28 mouse cellular contexts compared by ENCODE assay signal in genomic region chr3:120774951-120775350, GRCm38 (mm10).
"Had no signal": no experiment of that assay in that cellular context is flagged by ENCODE, and none has a peak within 500 bp of the region (broad histone marks: within the 10 kb centered on the region; RNA-seq: fewer than 3 reads in every experiment).

No protein-coding gene starts in this region.

- H3K4me2 ChIP-seq: embryonic facial prominence, embryonic 12.5 days; embryonic facial prominence, embryonic 13.5 days; embryonic facial prominence, embryonic 15.5 days; forebrain, embryonic 12.5 days; forebrain, embryonic 13.5 days; forebrain, embryonic 15.5 days had no signal

- H3K4me1 ChIP-seq: embryonic facial prominence, embryonic 10.5 days; embryonic facial prominence, embryonic 12.5 days; embryonic facial prominence, embryonic 13.5 days; embryonic facial prominence, embryonic 15.5 days; forebrain, embryonic 10.5 days; forebrain, embryonic 12.5 days; forebrain, embryonic 13.5 days; forebrain, embryonic 15.5 days had no signal

- ATAC-seq: forebrain, embryonic 13.5 days; forebrain, embryonic 14.5 days; forebrain, embryonic 15.5 days; forebrain, embryonic 16.5 days; forebrain, postnatal 0 days had no signal

- H3K9ac ChIP-seq: embryonic facial prominence, embryonic 12.5 days; embryonic facial prominence, embryonic 13.5 days; embryonic facial prominence, embryonic 15.5 days; forebrain, embryonic 12.5 days; forebrain, embryonic 13.5 days; forebrain, embryonic 15.5 days; forebrain, postnatal 0 days had no signal

- H3K27ac ChIP-seq: embryonic facial prominence, embryonic 10.5 days; embryonic facial prominence, embryonic 12.5 days; embryonic facial prominence, embryonic 13.5 days; embryonic facial prominence, embryonic 15.5 days; forebrain, embryonic 10.5 days; forebrain, embryonic 12.5 days; forebrain, embryonic 13.5 days; forebrain, embryonic 15.5 days; gastrocnemius, adult 2 months; heart, adult 2 months had no signal

- H3K9me3 ChIP-seq: embryonic facial prominence, embryonic 10.5 days; embryonic facial prominence, embryonic 12.5 days; embryonic facial prominence, embryonic 13.5 days; embryonic facial prominence, embryonic 15.5 days; forebrain, embryonic 10.5 days; forebrain, embryonic 12.5 days; forebrain, embryonic 13.5 days; forebrain, embryonic 15.5 days had no signal

- H3K4me3 ChIP-seq: embryonic facial prominence, embryonic 10.5 days; embryonic facial prominence, embryonic 12.5 days; embryonic facial prominence, embryonic 13.5 days; embryonic facial prominence, embryonic 15.5 days; erythroblast, embryonic 14.5 days; forebrain, embryonic 10.5 days; forebrain, embryonic 12.5 days; forebrain, embryonic 13.5 days; forebrain, embryonic 15.5 days; gastrocnemius, adult 2 months; heart, adult 2 months had no signal

- H3K27me3 ChIP-seq: embryonic facial prominence, embryonic 12.5 days; embryonic facial prominence, embryonic 13.5 days; embryonic facial prominence, embryonic 15.5 days; forebrain, embryonic 12.5 days; forebrain, embryonic 13.5 days; forebrain, embryonic 15.5 days had no signal

- DNase-seq: cerebellum, adult 2 months; cerebellum, adult 8-10 months; cerebellum, adult 9-10 months; cerebellum, adult 9-11 months; cerebellum, postnatal 14 days; cerebellum, postnatal 25 days; cerebellum, postnatal 36 days; embryo, embryonic 11 days; forebrain, postnatal 0 days; gastrocnemius, adult 2 months; gastrocnemius, postnatal 10 days; gastrocnemius, postnatal 14 days; gastrocnemius, postnatal 25 days; gastrocnemius, postnatal 36 days; heart, adult 11 months; heart, adult 18-20 months; heart, adult 2 months had no signal

- H3K36me3 ChIP-seq: embryonic facial prominence, embryonic 10.5 days; embryonic facial prominence, embryonic 12.5 days; embryonic facial prominence, embryonic 13.5 days; embryonic facial prominence, embryonic 15.5 days; forebrain, embryonic 10.5 days; forebrain, embryonic 12.5 days; forebrain, embryonic 15.5 days had no signal
